Mouse (Mus musculus) T-helper 2 cell (primary cell): ENCODE results near the gene Hoxc9.

Experiments
- in situ Hi-C: fragments of 300-600 bp; cut with MboI, MseI; formaldehyde crosslinking; loops from one replicate; pipeline ENCODE4 v1.15.1; 2025; ENCODE audit warnings: high pct_unique_total_duplicates

Hoxc9 gene

GRCm38 (mm10) chr15:102976171-102976570, at the start of gene Hoxc9:
Gene Hoxc9 (plus strand): TSS chr15:102976439.
- in situ Hi-C loops = loop anchor here (25.0 kb wide), 1 partner anchor 336 kb away; the partner anchor contains the start of gene Gpr84

DNA sequence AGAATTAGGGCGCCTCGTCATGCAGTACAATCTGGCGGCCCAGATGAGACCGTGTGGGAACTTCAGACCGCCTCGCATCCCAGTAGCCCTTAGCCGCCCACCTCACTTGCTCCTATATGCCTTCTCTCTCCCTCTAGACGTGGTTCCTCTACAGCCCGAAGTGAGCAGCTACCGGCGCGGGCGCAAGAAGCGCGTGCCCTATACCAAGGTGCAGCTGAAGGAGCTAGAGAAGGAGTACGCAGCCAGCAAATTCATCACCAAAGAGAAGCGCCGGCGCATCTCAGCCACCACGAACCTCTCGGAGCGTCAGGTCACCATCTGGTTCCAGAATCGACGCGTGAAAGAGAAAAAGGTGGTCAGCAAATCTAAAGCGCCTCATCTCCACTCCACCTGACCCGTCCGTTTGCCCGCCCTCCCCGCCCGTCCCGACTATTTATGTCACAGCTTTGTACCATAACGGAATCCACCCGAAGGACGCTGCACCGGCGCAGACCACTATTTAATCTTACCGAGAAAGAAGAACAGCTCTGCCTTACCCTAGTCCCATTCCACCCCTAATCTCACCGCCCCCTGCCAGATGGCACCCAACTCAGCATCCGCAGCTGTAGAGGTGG, 49.1 kb upstream of the Hoxc9 start:
- in situ Hi-C loops = no loop called here

DNA sequence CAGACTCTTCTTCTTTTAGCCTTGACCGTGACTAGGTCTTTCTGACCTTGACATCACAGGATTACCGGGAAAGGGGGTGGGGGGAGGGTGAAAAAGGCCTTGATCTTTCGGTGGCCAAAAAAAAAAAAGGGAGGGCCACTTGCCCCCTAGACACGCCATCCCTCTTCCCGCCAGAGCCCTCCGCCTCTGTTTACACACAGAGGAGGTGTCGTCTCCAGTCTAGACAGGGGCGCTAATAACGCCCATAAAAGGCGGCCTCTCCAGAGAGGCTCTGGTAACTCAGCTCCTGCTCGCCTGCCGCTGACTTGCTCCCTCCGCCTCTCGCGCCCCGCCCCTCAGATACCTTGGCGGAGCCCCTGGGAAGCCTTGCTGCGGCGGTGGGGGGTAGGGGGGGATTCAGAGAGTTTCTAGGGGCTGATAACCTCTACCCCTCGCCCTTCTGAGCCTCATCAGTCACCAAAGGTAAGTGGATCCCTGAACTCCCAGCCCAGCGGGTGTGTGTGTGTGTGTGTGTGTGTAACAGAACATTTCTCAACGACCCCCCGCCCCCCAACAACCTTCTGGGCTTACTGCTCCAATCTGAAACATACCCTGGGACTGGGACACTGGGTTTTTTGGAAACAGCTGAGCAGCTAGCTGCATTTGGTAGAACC, 44.4 kb upstream of the Hoxc9 start:
- in situ Hi-C loops = no loop called here

DNA sequence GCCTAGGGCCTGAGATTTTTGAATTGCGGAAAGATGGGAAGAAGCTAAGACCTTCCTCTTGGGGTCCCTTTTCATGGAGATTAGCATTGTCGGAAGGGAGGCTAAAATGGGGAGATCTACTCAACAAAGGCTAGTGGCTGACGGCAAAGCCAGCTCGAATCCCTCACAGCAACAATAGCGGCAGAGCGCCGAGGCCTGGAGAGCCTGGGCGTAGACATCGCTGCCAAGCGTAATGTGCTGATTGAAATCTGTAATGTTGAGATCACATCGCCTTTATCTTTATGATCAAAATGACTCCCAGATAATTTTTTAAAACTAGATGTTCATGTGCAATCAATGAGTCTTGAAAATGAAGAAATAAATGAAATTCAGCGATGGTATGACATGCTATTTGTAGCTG, 41.8 kb upstream of the Hoxc9 start:
- in situ Hi-C loops = no loop called here

DNA sequence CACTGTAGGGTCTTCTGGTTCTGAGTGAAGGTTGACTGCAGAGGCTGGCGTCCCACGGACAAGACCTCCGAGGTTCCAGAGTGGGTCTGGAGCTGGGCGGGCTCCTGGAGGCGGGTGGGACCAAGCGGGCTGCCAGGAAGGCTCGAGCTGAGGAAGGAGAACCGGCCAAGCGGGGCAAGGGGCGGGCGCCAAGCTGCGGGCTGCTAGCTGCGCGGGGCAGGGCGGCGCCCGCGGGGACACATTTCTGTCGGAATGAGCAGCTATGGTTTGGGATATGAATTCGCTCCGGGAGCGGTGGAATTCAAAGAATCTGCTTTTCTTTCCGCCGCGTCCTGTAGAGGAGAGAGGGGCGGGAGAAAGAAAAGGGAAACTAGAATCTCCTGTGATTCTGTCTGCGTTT, 41.3 kb upstream of the Hoxc9 start:
- in situ Hi-C loops = no loop called here

- in situ Hi-C loops = no loop called here
These were observed 39.8 kb upstream of the Hoxc9 start, which contains the start of gene Hoxc12 for GRCm38 (mm10) chr15:102936279-102936972. Gene Hoxc12 (plus strand): TSS chr15:102936757.

GRCm38 (mm10) chr15:102937036-102937666, 39.1 kb upstream of the Hoxc9 start:
- in situ Hi-C loops = no loop called here

- in situ Hi-C loops = no loop called here
These were observed 36.7 kb upstream of the Hoxc9 start for GRCm38 (mm10) chr15:102939256-102940155.

GRCm38 (mm10) chr15:102942739-102943467, 33.3 kb upstream of the Hoxc9 start:
- in situ Hi-C loops = no loop called here

DNA sequence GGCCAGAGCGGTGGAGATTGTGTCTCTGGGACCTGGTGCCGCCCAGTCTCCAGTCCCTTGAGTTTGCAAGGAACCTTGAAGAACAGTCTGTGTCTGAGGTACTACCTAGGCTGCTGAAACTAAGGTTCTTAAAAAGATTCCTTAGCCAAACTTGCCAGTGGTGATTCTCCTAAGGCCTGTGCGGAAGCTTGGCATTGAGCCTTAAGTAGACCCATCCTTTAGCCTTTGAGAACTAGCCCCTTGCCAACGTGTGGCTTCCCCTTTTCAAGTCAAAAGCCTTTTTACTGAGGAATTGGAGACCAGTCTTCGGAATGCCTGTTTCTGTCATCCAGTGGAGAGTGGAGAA, 32.8 kb upstream of the Hoxc9 start:
- in situ Hi-C loops = no loop called here

GRCm38 (mm10) chr15:102945185-102946077, 30.8 kb upstream of the Hoxc9 start:
- in situ Hi-C loops = no loop called here

DNA sequence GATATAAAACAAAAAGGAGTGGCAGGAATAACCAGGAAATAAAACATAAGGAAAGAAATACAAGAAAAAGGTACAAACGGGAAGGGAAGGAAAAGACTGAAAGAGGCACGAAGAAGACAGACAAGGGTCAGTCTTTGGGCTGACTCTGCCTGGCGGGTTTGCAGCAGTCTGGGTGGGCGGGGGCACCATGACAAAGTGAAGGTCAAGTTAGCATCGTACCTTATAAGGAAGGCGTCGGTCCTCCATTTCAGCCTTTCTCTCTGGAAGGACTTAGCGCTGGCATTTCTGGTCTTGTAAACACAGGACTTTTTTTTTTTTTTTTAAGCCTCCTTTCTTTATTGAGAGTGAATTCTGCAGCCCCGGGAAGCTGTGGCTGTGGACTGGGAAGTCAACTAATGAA, 29.0 kb upstream of the Hoxc9 start:
- in situ Hi-C loops = no loop called here

GRCm38 (mm10) chr15:102948842-102949241, 27.4 kb upstream of the Hoxc9 start:
- in situ Hi-C loops = no loop called here

DNA sequence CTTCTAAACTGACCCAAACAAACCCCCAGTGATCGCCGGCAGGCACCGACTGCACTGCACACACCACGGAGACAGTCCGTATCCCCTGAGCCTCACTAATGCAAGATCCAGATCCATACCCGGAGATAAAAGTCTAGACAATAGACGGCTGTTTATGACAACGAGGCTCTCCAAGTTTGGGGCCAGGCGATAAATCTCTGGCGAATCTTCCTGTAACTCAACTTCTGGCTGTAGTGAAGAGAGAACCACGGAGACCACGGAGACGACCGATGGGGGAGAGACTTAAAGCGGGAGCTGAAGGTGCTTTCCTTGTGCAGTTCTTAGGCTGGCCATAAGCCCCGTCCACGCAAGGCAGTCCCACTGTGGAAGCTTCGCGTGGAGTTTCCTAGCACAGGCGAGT, 26.5 kb upstream of the Hoxc9 start:
- in situ Hi-C loops = loop anchor here (5.0 kb wide), 1 partner anchor 88 kb away; no protein-coding TSS in a partner anchor

DNA sequence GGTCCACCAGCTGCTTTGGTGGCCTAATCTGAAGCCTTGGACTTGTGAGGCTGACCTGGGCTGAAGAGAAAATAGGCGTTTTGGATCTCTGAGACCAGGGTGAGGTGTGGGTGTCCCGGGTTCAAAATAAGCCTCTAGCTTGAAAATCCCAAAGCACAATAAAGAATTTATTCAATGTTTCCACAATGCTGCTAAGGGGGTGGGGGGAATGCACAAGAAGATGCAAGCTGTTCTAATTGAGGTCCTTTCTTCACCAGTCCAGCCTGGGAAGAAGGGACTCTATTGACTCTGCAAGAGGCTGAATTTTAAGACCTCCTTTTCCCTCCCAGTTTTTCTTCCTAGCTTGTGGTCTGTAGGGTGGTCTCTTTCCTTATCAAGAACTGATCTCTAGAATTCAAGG, 25.4 kb upstream of the Hoxc9 start:
- in situ Hi-C loops = loop anchor here (5.0 kb wide), 1 partner anchor 86 kb away; no protein-coding TSS in a partner anchor

DNA sequence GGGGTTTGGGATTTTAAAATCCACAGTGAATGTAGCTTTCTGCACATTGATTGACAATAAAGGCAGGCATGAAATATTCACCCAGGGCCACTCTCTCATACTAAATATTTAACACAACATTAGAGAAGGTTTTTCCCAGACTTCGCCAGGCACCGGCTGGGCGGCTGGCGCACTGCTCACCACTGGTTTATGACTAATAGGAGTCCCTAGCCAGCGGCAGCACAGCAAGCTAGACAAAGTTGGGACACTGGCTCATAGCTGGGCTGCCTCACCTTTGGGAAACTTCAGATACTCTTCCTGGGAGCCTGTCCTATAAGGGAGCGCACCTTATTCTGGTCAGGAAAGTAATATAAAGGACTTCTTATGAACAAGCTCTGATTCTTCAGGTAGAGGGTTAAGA, 22.7 kb upstream of the Hoxc9 start:
- in situ Hi-C loops = loop anchor here (5.0 kb wide), 1 partner anchor 84 kb away; no protein-coding TSS in a partner anchor

- in situ Hi-C loops = loop anchor here (5.0 kb wide), 1 partner anchor 83 kb away; no protein-coding TSS in a partner anchor
These were observed 21.8 kb upstream of the Hoxc9 start, which contains the start of gene Hoxc11 for GRCm38 (mm10) chr15:102954192-102955006. Gene Hoxc11 (plus strand): TSS chr15:102954427.

DNA sequence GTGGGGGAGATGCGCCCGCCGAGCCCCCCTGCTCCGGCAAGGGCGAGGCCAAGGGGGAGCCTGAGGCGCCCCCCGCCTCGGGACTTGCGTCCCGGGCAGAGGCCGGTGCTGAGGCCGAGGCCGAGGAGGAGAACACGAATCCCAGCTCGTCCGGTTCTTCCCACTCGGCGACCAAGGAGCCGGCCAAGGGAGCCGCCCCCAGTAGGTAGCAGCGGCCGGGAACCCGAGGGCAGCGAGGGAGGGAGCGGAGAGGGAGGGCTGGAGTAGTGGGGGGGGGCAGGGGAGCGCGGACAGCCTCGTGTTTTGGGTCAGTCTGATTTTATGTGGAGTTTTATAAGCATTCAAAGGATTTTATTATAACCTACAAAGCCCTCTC, 21.2 kb upstream of the Hoxc9 start:
- in situ Hi-C loops = no loop called here
